Mouse (Mus musculus) ES-E14 (cell line): ENCODE results near the gene Fhad1.

ENCODE experiments used
- CHD2 ChIP-seq: IDR thresholded peaks from 2 replicates; pipeline ENCODE4 v1.6.1; 2014; ENCODE audit warnings: mild to moderate bottlenecking, low read depth, low read length, inconsistent platforms
- HCFC1 ChIP-seq: IDR thresholded peaks from 2 replicates; pipeline ENCODE4 v1.6.1; 2012; ENCODE audit warnings: low read length, inconsistent platforms, borderline replicate concordance; ENCODE audit not compliant: insufficient read depth
- ZNF384 ChIP-seq: IDR thresholded peaks from 2 replicates; pipeline ENCODE4 v1.6.1; 2012; ENCODE audit warnings: low read depth, low read length, inconsistent platforms

DNA sequence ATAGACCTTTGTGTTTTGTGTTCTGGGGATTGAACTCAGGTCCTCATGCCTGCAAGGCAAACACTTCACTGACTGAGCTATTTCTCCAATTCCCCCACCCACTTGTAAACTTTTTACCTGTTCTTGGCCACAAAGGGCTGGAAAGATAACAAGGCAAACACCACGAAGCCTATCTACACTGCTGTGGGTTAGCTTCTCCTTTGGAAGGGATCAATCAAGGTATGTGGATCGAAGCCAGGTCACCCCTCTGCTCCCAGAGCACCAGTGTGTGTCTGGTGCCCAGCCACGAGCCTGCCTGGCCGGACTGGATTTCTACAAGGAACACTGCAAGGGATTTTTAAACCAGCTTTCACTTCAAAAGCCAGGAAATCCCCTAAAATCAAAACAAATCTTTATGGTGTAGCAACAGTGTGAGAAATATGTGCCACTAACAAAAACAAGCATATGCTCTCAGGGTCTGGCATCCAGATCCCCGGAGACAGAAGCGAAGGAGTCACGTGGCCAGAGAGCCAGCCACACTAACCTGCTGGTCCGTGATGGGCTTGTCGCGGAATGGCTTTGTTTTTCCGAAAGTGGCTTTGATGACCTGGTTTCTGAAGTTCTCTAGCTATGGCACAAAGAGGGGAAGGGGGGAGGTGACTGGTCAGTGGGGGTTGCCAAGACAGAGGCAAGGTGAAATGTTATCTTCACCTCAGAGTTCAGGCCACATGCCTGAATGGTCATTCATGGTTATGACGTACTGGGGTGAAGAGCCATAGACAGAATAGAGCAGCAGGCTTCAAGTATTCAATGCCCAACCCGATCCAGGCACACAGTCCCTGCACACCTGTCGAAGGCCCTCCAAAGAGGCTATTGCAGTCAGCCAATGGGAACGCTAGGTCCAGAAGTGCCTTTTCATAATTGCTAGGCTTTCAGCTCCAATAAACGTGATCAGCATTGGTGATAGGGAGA, 59.8 kb downstream of the Fhad1 start:
- TF ChIP-seq CHD2 (no peak), ZNF384 (no peak), HCFC1 (no peak)
